Comparison of ENCODE assay signal across 8 mouse cellular contexts in genomic region chr3:58418724-58419705, GRCm38 (mm10). TPM values are rescaled to one million over a fixed set of nuclear protein-coding genes. Genes with fewer than 3 reads are reported as not detected.
DNase-seq lines count a peak whose midpoint lies in the region; ATAC-seq and TF ChIP-seq lines count a peak whose summit lies in the region.

No protein-coding gene starts in this region.

- no peak for TF ChIP-seq CTCF in kidney, adult 2 months (conservative IDR thresholded peaks at IDR 0.05; ENCODE audit: insufficient read depth, insufficient read length, low read depth, low read length)

- no peak for ATAC-seq in kidney, embryonic 16.5 days (ENCODE audit: low FRiP score, low TSS enrichment)
- ATAC-seq in hindbrain, embryonic 16.5 days: no peak
- no peak for ATAC-seq in midbrain, embryonic 14.5 days (ENCODE audit: low FRiP score, low TSS enrichment)
- ATAC-seq in activated CD4-positive, CD25-positive, alpha-beta regulatory T cell, adult 4 months: no peak
- ATAC-seq in CD4-positive, CD25-positive, alpha-beta regulatory T cell, adult 4 months: no peak

- 0 out of 2 replicates have a peak overlapping the region, but pooled peaks have one; percentile 41 for H3K9ac ChIP-seq in kidney, embryonic 16.5 days (replicated peaks; ENCODE audit: low read length)
- H3K9ac ChIP-seq in hindbrain, embryonic 16.5 days (ENCODE audit: low read depth, low read length): peak overlapping the region; percentile 14; the same call in 1 of the 2 replicates
- H3K9ac ChIP-seq in midbrain, embryonic 14.5 days (replicated peaks; ENCODE audit: low read length): 0 out of 2 replicates have a peak overlapping the region, but pooled peaks have one; percentile 31

- 22% methylated on average over 5 of the region's 5 CpGs for WGBS in kidney, embryonic 16.5 days
- 21% methylated on average over 5 of the region's 5 CpGs for WGBS in kidney, adult 2 months
- whole genome bisulfite sequencing in hindbrain, embryonic 16.5 days: 31% methylated on average over 5 of the region's 5 CpGs
- WGBS in midbrain, embryonic 14.5 days: 36% methylated on average over 5 of the region's 5 CpGs

- no peaks in the 10 kb centered on the region for H3K27me3 ChIP-seq in kidney, embryonic 16.5 days (ENCODE audit: insufficient read depth, low read length)
- H3K27me3 ChIP-seq in kidney, adult 2 months (replicated peaks; ENCODE audit: control insufficient read depth, insufficient read depth, low read length): no peaks in the 10 kb centered on the region
- H3K27me3 ChIP-seq in hindbrain, embryonic 16.5 days (replicated peaks; ENCODE audit: control insufficient read depth, insufficient read depth, low read length): no peaks in the 10 kb centered on the region
- no peaks in the 10 kb centered on the region for H3K27me3 ChIP-seq in midbrain, embryonic 14.5 days (ENCODE audit: control insufficient read depth, insufficient read depth, low read length)

- H3K27ac ChIP-seq in kidney, embryonic 16.5 days (ENCODE audit: low read length): no peak overlapping the region
- H3K27ac ChIP-seq in kidney, adult 2 months (ENCODE audit: insufficient read depth, low read depth, low read length): no peak overlapping the region
- H3K27ac ChIP-seq in hindbrain, embryonic 16.5 days (ENCODE audit: low read depth, low read length): no peak overlapping the region
- H3K27ac ChIP-seq in midbrain, embryonic 14.5 days (replicated peaks; ENCODE audit: low read depth, low read length): no peak overlapping the region

- H3K9me3 ChIP-seq in kidney, embryonic 16.5 days (ENCODE audit: low read length): no peaks in the 10 kb centered on the region
- no peaks in the 10 kb centered on the region for H3K9me3 ChIP-seq in hindbrain, embryonic 16.5 days (ENCODE audit: control insufficient read depth, low read length)
- H3K9me3 ChIP-seq in midbrain, embryonic 14.5 days (ENCODE audit: control insufficient read depth, low read length): no peaks in the 10 kb centered on the region

- no peak for TF ChIP-seq POLR2A in kidney, adult 2 months (IDR thresholded peaks at IDR 0.05; ENCODE audit: low read depth, low read length)

- 0 out of 2 replicates have a peak, but pooled peaks cover 7% of the 10 kb centered on the region for H3K4me1 ChIP-seq in kidney, embryonic 16.5 days (ENCODE audit: insufficient read depth, low read length)
- peaks cover 2% of the 10 kb centered on the region; the same call in 1 of the 2 replicates for H3K4me1 ChIP-seq in kidney, adult 2 months (ENCODE audit: control insufficient read depth, insufficient read depth, low read length)
- H3K4me1 ChIP-seq in hindbrain, embryonic 16.5 days (ENCODE audit: control insufficient read depth, insufficient read depth, low read depth, low read length): peaks cover 9% of the 10 kb centered on the region
- H3K4me1 ChIP-seq in midbrain, embryonic 14.5 days (ENCODE audit: control insufficient read depth, insufficient read depth, low read length): peaks cover 32% of the 10 kb centered on the region

- DNase-seq in kidney, adult 2 months: no peak
- peak; percentile 44 for DNase-seq in c-Kit-negative CD71-positive TER-119-positive erythroid progenitor cells, embryonic 14.5 days (ENCODE audit: low read depth, low spot score)
- no peak for DNase-seq in midbrain, embryonic 14.5 days
- no peak for DNase-seq in adrenal gland, adult 18-20 months (ENCODE audit: low spot score in 2 of 2)

- H3K4me3 ChIP-seq in kidney, embryonic 16.5 days (ENCODE audit: low read length): peak overlapping the region; percentile 54
- H3K4me3 ChIP-seq in kidney, adult 2 months (ENCODE audit: insufficient read depth, low read depth, low read length): no peak overlapping the region; the same call in 1 of the 2 replicates
- peak overlapping the region; percentile 100 for H3K4me3 ChIP-seq in hindbrain, embryonic 16.5 days (ENCODE audit: low read length)
- peak overlapping the region; percentile 99 for H3K4me3 ChIP-seq in midbrain, embryonic 14.5 days (replicated peaks; ENCODE audit: low read depth, low read length)

- H3K4me2 ChIP-seq in kidney, embryonic 16.5 days (replicated peaks; ENCODE audit: low read depth, low read length): peak overlapping the region; percentile 85
- peak overlapping the region; percentile 95 for H3K4me2 ChIP-seq in hindbrain, embryonic 16.5 days (ENCODE audit: low read length)
- peak overlapping the region; percentile 98 for H3K4me2 ChIP-seq in midbrain, embryonic 14.5 days (ENCODE audit: low read length)

- H3K36me3 ChIP-seq in kidney, embryonic 16.5 days (ENCODE audit: insufficient read depth, low read length): no peaks in the 10 kb centered on the region
- no peaks in the 10 kb centered on the region; the same call in 1 of the 2 replicates for H3K36me3 ChIP-seq in kidney, adult 2 months (ENCODE audit: control insufficient read depth, insufficient read depth, low read length)
- H3K36me3 ChIP-seq in hindbrain, embryonic 16.5 days (ENCODE audit: control insufficient read depth, insufficient read depth, low read length): no peaks in the 10 kb centered on the region
- no peaks in the 10 kb centered on the region for H3K36me3 ChIP-seq in midbrain, embryonic 14.5 days (ENCODE audit: control insufficient read depth, insufficient read depth, low read length)

RNA-seq across cellular contexts. Expression of gene Tsc22d2, which starts 4.5 kb away (rescaled TPM):
- polyA plus RNA-seq in kidney, embryonic 16.5 days (2015; fragmentation: Nextera tagmentation; extraction: Ambion mirVana): 7.5 and 8.8 TPM in 2 replicates
- 8.4 and 11.3 TPM in 2 replicates for polyA plus RNA-seq in kidney, adult 2 months (2012; rRNA removed)
- 5.7 and 6.9 TPM in 2 replicates for polyA plus RNA-seq in hindbrain, embryonic 16.5 days (2015; fragmentation: Nextera tagmentation; extraction: Ambion mirVana)
- polyA plus RNA-seq in midbrain, embryonic 14.5 days (2014; fragmentation: Nextera tagmentation; extraction: Ambion mirVana): 14.5 and 14.6 TPM in 2 replicates
- polyA plus RNA-seq in activated CD4-positive, CD25-positive, alpha-beta regulatory T cell, adult 4 months (2017; shearing (Covaris generic)): 10 to 100 TPM in 1 of 2 experiments, 1 to 10 TPM in 1; 7.4 to 15.1 TPM
- polyA plus RNA-seq in CD4-positive, CD25-positive, alpha-beta regulatory T cell, adult 4 months (2017; shearing (Covaris generic)): 10 to 100 TPM in 1 of 2 experiments, 1 to 10 TPM in 1; 9.9 to 16.9 TPM
- total RNA-seq in adrenal gland, adult 18-20 months (2021): 10 to 100 TPM; 35.6 to 38.1 TPM
